20 mouse cellular contexts compared by ENCODE assay signal in the genomic region with DNA sequence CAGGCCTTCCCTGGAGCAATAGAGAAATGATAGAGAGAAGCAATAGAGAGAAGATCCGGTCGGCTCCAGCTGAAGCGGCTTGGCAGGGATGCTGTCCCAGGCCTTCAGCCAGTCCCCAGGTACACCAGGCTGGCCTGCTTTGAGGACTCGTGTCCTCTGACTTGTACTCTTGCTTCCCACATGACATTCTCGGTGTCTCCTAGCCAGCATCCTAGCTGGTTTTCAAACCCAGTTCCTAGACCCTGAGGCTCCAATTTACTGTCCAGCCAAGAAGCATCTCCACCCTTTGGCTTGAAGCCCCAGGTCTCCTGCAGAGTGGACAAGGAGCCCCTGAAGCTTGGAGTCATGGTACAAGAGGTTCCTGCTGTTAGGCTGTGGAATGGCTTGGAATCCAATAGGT. TPM values are rescaled to one million over a fixed set of nuclear protein-coding genes. Genes with fewer than 3 reads are reported as not detected.
DNase-seq lines count a peak whose midpoint lies in the region; ATAC-seq lines count a peak whose summit lies in the region.
"Had no signal": no experiment of that assay in that cellular context is flagged by ENCODE, and none has a peak within 500 bp of the region (broad histone marks: within the 10 kb centered on the region; RNA-seq: fewer than 3 reads in every experiment).

No protein-coding gene starts in this region.

- no peaks in the 10 kb centered on the region for H3K27me3 ChIP-seq in midbrain, embryonic 10.5 days (ENCODE audit: low read depth, poor library complexity, severe bottlenecking)
- H3K27me3 ChIP-seq in midbrain, embryonic 13.5 days: no peaks in the 10 kb centered on the region
- H3K27me3 ChIP-seq in midbrain, embryonic 11.5 days (ENCODE audit: control insufficient read depth, insufficient read depth, low read length): no peaks in the 10 kb centered on the region
- H3K27me3 ChIP-seq: heart, embryonic 15.5 days; limb, embryonic 13.5 days; lung, embryonic 15.5 days; neural tube, embryonic 12.5 days had no signal

- 89% methylated on average over 5 of the region's 5 CpGs for WGBS in midbrain, embryonic 10.5 days
- 93% methylated on average over 5 of the region's 5 CpGs for WGBS in midbrain, embryonic 13.5 days
- 90% methylated on average over 5 of the region's 5 CpGs for WGBS in midbrain, embryonic 11.5 days

- H3K4me2 ChIP-seq in midbrain, embryonic 13.5 days (replicated peaks): no peak overlapping the region
- no peak overlapping the region for H3K4me2 ChIP-seq in midbrain, embryonic 11.5 days
- H3K4me2 ChIP-seq: heart, embryonic 15.5 days; limb, embryonic 13.5 days; lung, embryonic 15.5 days; neural tube, embryonic 12.5 days had no signal

- H3K36me3 ChIP-seq in midbrain, embryonic 10.5 days: peaks cover 41% of the 10 kb centered on the region
- no peaks in the 10 kb centered on the region for H3K36me3 ChIP-seq in midbrain, embryonic 13.5 days
- no peaks in the 10 kb centered on the region for H3K36me3 ChIP-seq in midbrain, embryonic 11.5 days (ENCODE audit: control insufficient read depth, insufficient read depth, low read length)
- H3K36me3 ChIP-seq: G1E; heart, embryonic 15.5 days; limb, embryonic 13.5 days; lung, embryonic 15.5 days had no signal

- DNase-seq in cerebellum, postnatal 4 days (ENCODE audit: low spot score in 2 of 2): no peak
- no peak for DNase-seq in midbrain, embryonic 10.5 days (ENCODE audit: low spot score)
- DNase-seq in cerebellum, postnatal 36 days: peak; percentile 59 to 62
- DNase-seq in urinary bladder, postnatal 10 days (ENCODE audit: low spot score): no peak
- no peak for DNase-seq in B cell, adult 2 months
- DNase-seq in midbrain, embryonic 11.5 days (ENCODE audit: low spot score, missing footprints): no peak
- DNase-seq: adrenal gland, postnatal 25 days; heart, postnatal 4 days; kidney, adult 11 months; lung, postnatal 4 days; thymus, postnatal 4 days had no signal

- no peaks in the 10 kb centered on the region for H3K9me3 ChIP-seq in midbrain, embryonic 10.5 days (replicated peaks)
- H3K9me3 ChIP-seq in midbrain, embryonic 13.5 days: no peaks in the 10 kb centered on the region
- no peaks in the 10 kb centered on the region for H3K9me3 ChIP-seq in midbrain, embryonic 11.5 days (ENCODE audit: control insufficient read depth, low read length)
- H3K9me3 ChIP-seq: G1E; heart, embryonic 15.5 days; limb, embryonic 13.5 days; lung, embryonic 15.5 days; neural tube, embryonic 12.5 days had no signal

- peak; percentile 37; the same call in 1 of the 2 replicates for ATAC-seq in cerebellum, adult (ENCODE audit: insufficient number of reproducible peaks, low FRiP score, low TSS enrichment)
- ATAC-seq in midbrain, embryonic 13.5 days: no peak
- ATAC-seq in midbrain, embryonic 11.5 days (ENCODE audit: low FRiP score): no peak
- ATAC-seq: forebrain, embryonic 14.5 days had no signal

- H3K9ac ChIP-seq in midbrain, embryonic 13.5 days (replicated peaks): no peak overlapping the region
- no peak overlapping the region for H3K9ac ChIP-seq in midbrain, embryonic 11.5 days (ENCODE audit: low read length)
- H3K9ac ChIP-seq: heart, embryonic 15.5 days; limb, embryonic 13.5 days; liver, embryonic 14.5 days; lung, embryonic 15.5 days; neural tube, embryonic 12.5 days had no signal

- no peak overlapping the region for H3K4me3 ChIP-seq in midbrain, embryonic 10.5 days
- H3K4me3 ChIP-seq in midbrain, embryonic 13.5 days (replicated peaks): no peak overlapping the region
- no peak overlapping the region for H3K4me3 ChIP-seq in midbrain, embryonic 11.5 days (ENCODE audit: low read depth, low read length)
- H3K4me3 ChIP-seq: heart, embryonic 15.5 days; limb, embryonic 13.5 days; lung, embryonic 15.5 days; neural tube, embryonic 12.5 days had no signal

- H3K27ac ChIP-seq in midbrain, embryonic 10.5 days (replicated peaks): peak overlapping the region; percentile 55
- no peak overlapping the region for H3K27ac ChIP-seq in midbrain, embryonic 13.5 days
- H3K27ac ChIP-seq in midbrain, embryonic 11.5 days (ENCODE audit: low read depth, low read length): no peak overlapping the region
- H3K27ac ChIP-seq: heart, embryonic 15.5 days; limb, embryonic 13.5 days; liver, embryonic 14.5 days; lung, embryonic 15.5 days; neural tube, embryonic 12.5 days had no signal

- peaks cover 65% of the 10 kb centered on the region for H3K4me1 ChIP-seq in midbrain, embryonic 10.5 days
- H3K4me1 ChIP-seq in midbrain, embryonic 13.5 days (replicated peaks): peaks cover 21% of the 10 kb centered on the region
- H3K4me1 ChIP-seq in midbrain, embryonic 11.5 days (ENCODE audit: control insufficient read depth, insufficient read depth, low read length): no peaks in the 10 kb centered on the region; the same call in 1 of the 2 replicates
- H3K4me1 ChIP-seq: lung, embryonic 15.5 days had no signal

RNA-seq across cellular contexts. Expression of gene Trp53i11, which starts 54.8 kb away (rescaled TPM):
- 171 and 214 TPM in 2 replicates for polyA plus RNA-seq in midbrain, embryonic 10.5 days (2016; fragmentation: Nextera tagmentation; extraction: Ambion mirVana)
- polyA plus RNA-seq in midbrain, embryonic 13.5 days (2015; fragmentation: Nextera tagmentation; extraction: Ambion mirVana): 136 and 138 TPM in 2 replicates
- 179 and 191 TPM in 2 replicates for polyA plus RNA-seq in midbrain, embryonic 11.5 days (2014; fragmentation: Nextera tagmentation; extraction: Ambion mirVana)
- polyA plus RNA-seq: G1E had no signal

Comparison
In these comparisons a context has a peak if more than half of its experiments do, and no peak if none do; other contexts are left out.
1. DNase-seq: peak in cerebellum, postnatal 36 days (2 of 2); none in cerebellum, postnatal 4 days (0 of 2), midbrain, embryonic 10.5 days (single experiment), urinary bladder, postnatal 10 days (single experiment), B cell, adult 2 months (0 of 2) and midbrain, embryonic 11.5 days (single experiment).